Mouse (Mus musculus): ENCODE measurements around the gene Adgrb2.

- no peak for TF ChIP-seq HCFC1 (IDR thresholded peaks at IDR 0.05; ENCODE audit: borderline replicate concordance, insufficient read depth, low read length)
- no peak for TF ChIP-seq CHD2 (IDR thresholded peaks at IDR 0.05; ENCODE audit: low read depth, low read length)
- TF ChIP-seq MAFK (IDR thresholded peaks at IDR 0.05; ENCODE audit: insufficient read depth, low read depth, low read length) = no peak
- no peak for TF ChIP-seq ZNF384 (IDR thresholded peaks at IDR 0.05; ENCODE audit: low read depth, low read length)
Observed at GRCm38 (mm10) chr4:129995255-129995654, 10.6 kb downstream of the Adgrb2 start.
